Mouse (Mus musculus) liver, embryonic 15.5 days (tissue): ENCODE measurements at regions not wholly inside any gene's neighbourhood (a gene's known extent, or its start where the extent isn't known, plus 50 kb on each side); places are given as distances from the start of the nearest gene placed in this dataset.

ENCODE experiments used
- ATAC-seq: fragments of 200-750 bp; cut with Nextera tagmentation; 2 replicates; pipeline ENCODE4 v1.8.0; 2017; ENCODE audit warnings: moderate number of reproducible peaks, mild to moderate bottlenecking, moderate library complexity; ENCODE audit not compliant: insufficient read depth
- H3K27ac ChIP-seq: fragments of 300-500 bp; sonication (generic); replicated peaks from 2 replicates; pipeline ENCODE4 v1.5.1; 2015; ENCODE audit warnings: mild to moderate bottlenecking, inconsistent platforms
- H3K27me3 ChIP-seq: fragments of 300-500 bp; sonication (generic); 2 replicates; pipeline ENCODE4 v1.6.1; 2015; ENCODE audit warnings: mild to moderate bottlenecking, inconsistent platforms
- H3K36me3 ChIP-seq: fragments of 300-500 bp; sonication (generic); replicated peaks from 2 replicates; pipeline ENCODE4 v1.6.1; 2015; ENCODE audit warnings: moderate library complexity, mild to moderate bottlenecking, inconsistent platforms
- H3K4me1 ChIP-seq: fragments of 300-500 bp; sonication (generic); replicated peaks from 2 replicates; pipeline ENCODE4 v1.6.1; 2015; ENCODE audit warnings: inconsistent platforms
- H3K4me2 ChIP-seq: fragments of 300-500 bp; sonication (generic); 2 replicates; pipeline ENCODE4 v1.6.1; 2015; ENCODE audit warnings: moderate library complexity, mild to moderate bottlenecking, inconsistent platforms
- H3K4me3 ChIP-seq: fragments of 300-500 bp; sonication (generic); replicated peaks from 2 replicates; pipeline ENCODE4 v1.5.1; 2015; ENCODE audit warnings: mild to moderate bottlenecking, inconsistent platforms
- H3K9ac ChIP-seq: fragments of 300-500 bp; sonication (generic); 2 replicates; pipeline ENCODE4 v1.6.1; 2015; ENCODE audit warnings: moderate library complexity, mild to moderate bottlenecking, inconsistent platforms
- H3K9me3 ChIP-seq: fragments of 300-500 bp; sonication (generic); replicated peaks from 2 replicates; pipeline ENCODE4 v1.6.1; 2016; ENCODE audit warnings: inconsistent platforms
- WGBS: fragments of 180-500 bp; shearing (Covaris S2); methylation state at CpG from one replicate; pipeline ENCODE4 v1.1.7; 2015; ENCODE audit warnings: mixed read lengths; ENCODE audit not compliant: insufficient replicate concordance; 5-methylcytosine and 5-hydroxymethylcytosine counted together

- 18% methylated on average over 9 of the region's 9 CpGs for whole genome bisulfite sequencing
- no peak overlapping the region for H3K27ac ChIP-seq
- ATAC-seq = no peak
Measured at GRCm38 (mm10) chr1:60627786-60628453, 61.0 kb upstream of the Raph1 start.

GRCm38 (mm10) chr1:60627367-60627766 lies 60.5 kb upstream of the Raph1 start:
- Histone ChIP-seq H3K4me2 (no peak overlapping the region), H3K36me3 (no peaks in the 10 kb centered on the region), H3K9me3 (no peaks in the 10 kb centered on the region), H3K9ac (no peak overlapping the region), H3K27ac (no peak overlapping the region), H3K4me3 (no peak overlapping the region), H3K4me1 (peaks cover 15% of the 10 kb centered on the region; the same call in 1 of the 2 replicates), H3K27me3 (no peaks in the 10 kb centered on the region)
- 16% methylated on average over 4 of the region's 4 CpGs for WGBS
- ATAC-seq = no peak

More at GRCm38 (mm10) chr1:60627786-60628453, 61.0 kb upstream of the Raph1 start:
- no peaks in the 10 kb centered on the region for H3K36me3 ChIP-seq
- no peaks in the 10 kb centered on the region for H3K9me3 ChIP-seq
- no peak overlapping the region for H3K4me3 ChIP-seq
- H3K27me3 ChIP-seq = no peaks in the 10 kb centered on the region
- no peak overlapping the region for H3K9ac ChIP-seq
- H3K4me2 ChIP-seq = no peak overlapping the region
- H3K4me1 ChIP-seq = peaks cover 15% of the 10 kb centered on the region; the same call in 1 of the 2 replicates

GRCm38 (mm10) chr1:60625698-60626486 lies 59.0 kb upstream of the Raph1 start:
- Histone ChIP-seq H3K4me3 (no peak overlapping the region), H3K36me3 (no peaks in the 10 kb centered on the region), H3K4me2 (no peak overlapping the region), H3K9me3 (no peaks in the 10 kb centered on the region), H3K9ac (no peak overlapping the region), H3K27ac (no peak overlapping the region), H3K4me1 (peaks cover 15% of the 10 kb centered on the region; the same call in 1 of the 2 replicates), H3K27me3 (no peaks in the 10 kb centered on the region)
- ATAC-seq = no peak
- 83% methylated on average over 17 of the region's 17 CpGs for WGBS

- Histone ChIP-seq H3K4me1 (peaks cover 15% of the 10 kb centered on the region; the same call in 1 of the 2 replicates), H3K4me3 (no peak overlapping the region), H3K4me2 (no peak overlapping the region), H3K27me3 (no peaks in the 10 kb centered on the region), H3K27ac (no peak overlapping the region), H3K9me3 (no peaks in the 10 kb centered on the region), H3K9ac (no peak overlapping the region), H3K36me3 (no peaks in the 10 kb centered on the region)
- ATAC-seq = no peak
- 55% methylated on average over 4 of the region's 4 CpGs for WGBS
Measured at GRCm38 (mm10) chr1:60624231-60624630, 57.3 kb upstream of the Raph1 start.

GRCm38 (mm10) chr1:60623440-60624016 lies 56.6 kb upstream of the Raph1 start:
- ATAC-seq = no peak
- no peaks in the 10 kb centered on the region for H3K36me3 ChIP-seq
- no peaks in the 10 kb centered on the region for H3K27me3 ChIP-seq
- no peak overlapping the region for H3K4me2 ChIP-seq
- H3K9me3 ChIP-seq = no peaks in the 10 kb centered on the region
- H3K9ac ChIP-seq = no peak overlapping the region
- WGBS = 60% methylated on average over 3 of the region's 3 CpGs
- H3K27ac ChIP-seq = no peak overlapping the region
- H3K4me1 ChIP-seq = peaks cover 15% of the 10 kb centered on the region; the same call in 1 of the 2 replicates
- H3K4me3 ChIP-seq = no peak overlapping the region

GRCm38 (mm10) chr1:60621770-60622169 lies 54.9 kb upstream of the Raph1 start:
- WGBS = 49% methylated on average over 3 of the region's 3 CpGs
- H3K36me3 ChIP-seq = no peaks in the 10 kb centered on the region
- no peak overlapping the region for H3K27ac ChIP-seq
- H3K4me2 ChIP-seq = no peak overlapping the region
- ATAC-seq = no peak
- H3K9me3 ChIP-seq = no peaks in the 10 kb centered on the region
- no peaks in the 10 kb centered on the region for H3K4me1 ChIP-seq
- H3K27me3 ChIP-seq = no peaks in the 10 kb centered on the region
- H3K4me3 ChIP-seq = no peak overlapping the region
- no peak overlapping the region for H3K9ac ChIP-seq

GRCm38 (mm10) chr1:60621064-60621726 lies 54.3 kb upstream of the Raph1 start:
- 60% methylated on average over 8 of the region's 8 CpGs for WGBS
- no peak for ATAC-seq
- no peak overlapping the region for H3K4me2 ChIP-seq
- no peaks in the 10 kb centered on the region for H3K36me3 ChIP-seq
- H3K27me3 ChIP-seq = no peaks in the 10 kb centered on the region
- no peaks in the 10 kb centered on the region for H3K9me3 ChIP-seq
- no peaks in the 10 kb centered on the region for H3K4me1 ChIP-seq
- no peak overlapping the region for H3K4me3 ChIP-seq
- H3K27ac ChIP-seq = no peak overlapping the region
- no peak overlapping the region for H3K9ac ChIP-seq

- no peak overlapping the region for H3K9ac ChIP-seq
- no peak overlapping the region for H3K4me2 ChIP-seq
- no peak for ATAC-seq
- WGBS = 62% methylated on average over 1 of the region's 1 CpGs
- H3K27ac ChIP-seq = no peak overlapping the region
- no peaks in the 10 kb centered on the region for H3K27me3 ChIP-seq
- no peak overlapping the region for H3K4me3 ChIP-seq
- no peaks in the 10 kb centered on the region for H3K9me3 ChIP-seq
- no peaks in the 10 kb centered on the region for H3K36me3 ChIP-seq
- no peaks in the 10 kb centered on the region for H3K4me1 ChIP-seq
Measured at GRCm38 (mm10) chr1:60618389-60618788, 51.5 kb upstream of the Raph1 start.

- WGBS = 39% methylated on average over 2 of the region's 2 CpGs
- H3K36me3 ChIP-seq = no peaks in the 10 kb centered on the region
- H3K4me2 ChIP-seq = no peak overlapping the region
- H3K4me1 ChIP-seq = no peaks in the 10 kb centered on the region
- no peak overlapping the region for H3K27ac ChIP-seq
- H3K27me3 ChIP-seq = no peaks in the 10 kb centered on the region
- no peak overlapping the region for H3K4me3 ChIP-seq
- no peak overlapping the region for H3K9ac ChIP-seq
- no peaks in the 10 kb centered on the region for H3K9me3 ChIP-seq
- ATAC-seq = no peak
Measured at GRCm38 (mm10) chr1:60616916-60617315, 50.0 kb upstream of the Raph1 start.
